Mouse (Mus musculus) erythroblast, embryonic 14.5 days (primary cell): ENCODE results near the gene 4933400A11Rik. TPM values are rescaled to one million over a fixed set of nuclear protein-coding genes. Genes with fewer than 3 reads are reported as not detected.

ENCODE experiments used
- H3K27me3 ChIP-seq: 2 replicates; pipeline ENCODE4 v1.6.1; 2012; ENCODE audit warnings: inconsistent platforms; ENCODE audit not compliant: control insufficient read depth
- H3K36me3 ChIP-seq: 2 replicates; pipeline ENCODE4 v1.6.1; 2012; ENCODE audit warnings: mild to moderate bottlenecking, inconsistent platforms; ENCODE audit not compliant: control insufficient read depth
- H3K4me1 ChIP-seq: 2 replicates; pipeline ENCODE4 v1.6.1; 2012; ENCODE audit warnings: inconsistent platforms; ENCODE audit not compliant: control insufficient read depth
- H3K4me3 ChIP-seq: replicated peaks from 2 replicates; pipeline ENCODE3; 2012; ENCODE audit warnings: moderate library complexity, mild to moderate bottlenecking, inconsistent platforms
- H3K9me3 ChIP-seq: 2 replicates; pipeline ENCODE4 v1.6.1; 2012; ENCODE audit warnings: low read length, inconsistent platforms, mixed read lengths; ENCODE audit not compliant: control insufficient read depth
- GATA1 ChIP-seq: IDR thresholded peaks from 2 replicates; pipeline ENCODE4 v1.6.1; 2012; ENCODE audit warnings: low read length, inconsistent platforms, mixed read lengths
- TAL1 ChIP-seq: IDR thresholded peaks from 3 replicates; pipeline ENCODE4 v1.6.1; 2012; ENCODE audit warnings: low read length, inconsistent platforms, mixed read lengths
- polyA plus RNA-seq: library from polyadenylated mRNA; stranded (reverse); fragments of >175 nt; gene quantifications from 2 replicates; pipeline ENCODE4 v1.2.3, GENCODE M21; 2012

The 4933400A11Rik gene
- polyA plus RNA-seq = not detected in 2 replicates

GRCm38 (mm10) chrX:169779535-169779934 is at the start of gene 4933400A11Rik:
TSS of gene 4933400A11Rik (minus strand) at chrX:169779635.
- TF ChIP-seq GATA1 (no peak), TAL1 (no peak)
- H3K4me3 ChIP-seq = no peak within 1 kb of the TSS
- H3K36me3 ChIP-seq = no peaks in the 10 kb centered on the region
- H3K4me1 ChIP-seq = no peaks in the 10 kb centered on the region
- no peaks in the 10 kb centered on the region for H3K27me3 ChIP-seq
- no peaks in the 10 kb centered on the region for H3K9me3 ChIP-seq

GRCm38 (mm10) chrX:169828136-169828535 is 48.7 kb upstream of the 4933400A11Rik start:
- no peaks in the 10 kb centered on the region for H3K36me3 ChIP-seq
- TF ChIP-seq GATA1 = no peak
- no peak for TF ChIP-seq TAL1
- no peaks in the 10 kb centered on the region for H3K9me3 ChIP-seq
- no peak overlapping the region for H3K4me3 ChIP-seq
- no peaks in the 10 kb centered on the region for H3K27me3 ChIP-seq
- no peaks in the 10 kb centered on the region for H3K4me1 ChIP-seq

GRCm38 (mm10) chrX:169827720-169828119 is 48.3 kb upstream of the 4933400A11Rik start:
- H3K27me3 ChIP-seq = no peaks in the 10 kb centered on the region
- TF ChIP-seq GATA1 (no peak), TAL1 (no peak)
- H3K36me3 ChIP-seq = no peaks in the 10 kb centered on the region
- H3K9me3 ChIP-seq = no peaks in the 10 kb centered on the region
- no peak overlapping the region for H3K4me3 ChIP-seq
- no peaks in the 10 kb centered on the region for H3K4me1 ChIP-seq

GRCm38 (mm10) chrX:169826947-169827346 is 47.5 kb upstream of the 4933400A11Rik start:
- no peaks in the 10 kb centered on the region for H3K27me3 ChIP-seq
- no peak for TF ChIP-seq GATA1
- TF ChIP-seq TAL1 = no peak
- no peaks in the 10 kb centered on the region for H3K9me3 ChIP-seq
- no peaks in the 10 kb centered on the region for H3K36me3 ChIP-seq
- no peaks in the 10 kb centered on the region for H3K4me1 ChIP-seq
- H3K4me3 ChIP-seq = no peak overlapping the region

- H3K4me3 ChIP-seq = no peak overlapping the region
- H3K36me3 ChIP-seq = no peaks in the 10 kb centered on the region
- H3K4me1 ChIP-seq = no peaks in the 10 kb centered on the region
- no peaks in the 10 kb centered on the region for H3K27me3 ChIP-seq
- no peaks in the 10 kb centered on the region for H3K9me3 ChIP-seq
- TF ChIP-seq TAL1 (no peak), GATA1 (no peak)
These were observed 34.2 kb upstream of the 4933400A11Rik start for GRCm38 (mm10) chrX:169813673-169814072.

GRCm38 (mm10) chrX:169811783-169812182 is 32.3 kb upstream of the 4933400A11Rik start:
- Histone ChIP-seq H3K9me3 (no peaks in the 10 kb centered on the region), H3K4me3 (no peak overlapping the region), H3K4me1 (no peaks in the 10 kb centered on the region), H3K27me3 (no peaks in the 10 kb centered on the region), H3K36me3 (no peaks in the 10 kb centered on the region)
- TF ChIP-seq TAL1 (no peak), GATA1 (no peak)

GRCm38 (mm10) chrX:169811318-169811717 is 31.9 kb upstream of the 4933400A11Rik start:
- Histone ChIP-seq H3K4me3 (no peak overlapping the region), H3K36me3 (no peaks in the 10 kb centered on the region)

GRCm38 (mm10) chrX:169807744-169808143 is 28.3 kb upstream of the 4933400A11Rik start:
- H3K9me3 ChIP-seq = no peaks in the 10 kb centered on the region
- H3K4me3 ChIP-seq = no peak overlapping the region
- H3K4me1 ChIP-seq = no peaks in the 10 kb centered on the region
- H3K36me3 ChIP-seq = no peaks in the 10 kb centered on the region
- no peaks in the 10 kb centered on the region for H3K27me3 ChIP-seq
- TF ChIP-seq TAL1 = no peak
- no peak for TF ChIP-seq GATA1

More at GRCm38 (mm10) chrX:169811318-169811717, 31.9 kb upstream of the 4933400A11Rik start:
- no peak for TF ChIP-seq TAL1
- no peak for TF ChIP-seq GATA1
- Histone ChIP-seq H3K27me3 (no peaks in the 10 kb centered on the region), H3K9me3 (no peaks in the 10 kb centered on the region), H3K4me1 (no peaks in the 10 kb centered on the region)

GRCm38 (mm10) chrX:169805791-169806190 is 26.4 kb upstream of the 4933400A11Rik start:
- TF ChIP-seq GATA1 (no peak), TAL1 (no peak)
- no peak overlapping the region for H3K4me3 ChIP-seq
- no peaks in the 10 kb centered on the region for H3K9me3 ChIP-seq
- H3K4me1 ChIP-seq = no peaks in the 10 kb centered on the region
- no peaks in the 10 kb centered on the region for H3K36me3 ChIP-seq
- no peaks in the 10 kb centered on the region for H3K27me3 ChIP-seq

- Histone ChIP-seq H3K36me3 (no peaks in the 10 kb centered on the region), H3K4me1 (no peaks in the 10 kb centered on the region), H3K4me3 (no peak overlapping the region), H3K9me3 (no peaks in the 10 kb centered on the region), H3K27me3 (no peaks in the 10 kb centered on the region)
- TF ChIP-seq GATA1 = no peak
- TF ChIP-seq TAL1 = no peak
These were observed 20.8 kb upstream of the 4933400A11Rik start for GRCm38 (mm10) chrX:169800238-169800637.
